ENCODE assay signal across 21 mouse cellular contexts in genomic region chr14:47554236-47554635, GRCm38 (mm10).
"Had no signal": no experiment of that assay in that cellular context is flagged by ENCODE, and none has a peak within 500 bp of the region (broad histone marks: within the 10 kb centered on the region; RNA-seq: fewer than 3 reads in every experiment).

No protein-coding gene starts in this region.

- H3K4me1 ChIP-seq: limb, embryonic 12.5 days; limb, embryonic 15.5 days; lung, embryonic 15.5 days; midbrain, embryonic 12.5 days; neural tube, embryonic 13.5 days had no signal

- H3K9ac ChIP-seq: limb, embryonic 12.5 days; limb, embryonic 15.5 days; liver, embryonic 14.5 days; liver, postnatal 0 days; lung, embryonic 15.5 days; midbrain, embryonic 12.5 days; neural tube, embryonic 13.5 days had no signal

- H3K27ac ChIP-seq: kidney, postnatal 0 days; layer of hippocampus, adult 2 months; limb, embryonic 12.5 days; limb, embryonic 15.5 days; liver, embryonic 14.5 days; lung, embryonic 15.5 days; midbrain, embryonic 12.5 days; neural tube, embryonic 13.5 days had no signal

- H3K9me3 ChIP-seq: limb, embryonic 12.5 days; limb, embryonic 15.5 days; lung, embryonic 15.5 days; midbrain, embryonic 12.5 days; neural tube, embryonic 13.5 days had no signal

- ATAC-seq: liver, postnatal 0 days; midbrain, embryonic 16.5 days had no signal

- H3K27me3 ChIP-seq: limb, embryonic 12.5 days; limb, embryonic 15.5 days; lung, embryonic 15.5 days; midbrain, embryonic 12.5 days; neural tube, embryonic 13.5 days had no signal

- H3K4me3 ChIP-seq: layer of hippocampus, adult 2 months; limb, embryonic 12.5 days; limb, embryonic 15.5 days; lung, embryonic 15.5 days; midbrain, embryonic 12.5 days; myocyte; neural tube, embryonic 13.5 days had no signal

- DNase-seq: kidney, adult 2 months; kidney, postnatal 25 days; layer of hippocampus, adult 9-11 months; layer of hippocampus, postnatal 36 days; left cerebral cortex, postnatal 4 days; liver, postnatal 0 days; lung, postnatal 10 days; lung, postnatal 36 days; retina, postnatal 1 day; thymus, postnatal 25 days had no signal

- H3K4me2 ChIP-seq: limb, embryonic 12.5 days; limb, embryonic 15.5 days; liver, embryonic 11.5 days; lung, embryonic 15.5 days; midbrain, embryonic 12.5 days; neural tube, embryonic 13.5 days had no signal
